Mouse (Mus musculus) fat pad, adult 2 months (tissue): Measurements from ENCODE around the gene Krt5.
"Not testable (repeated sequence)": the region's sequence is repeated elsewhere in the genome, so short reads cannot be mapped to it uniquely, and the experiment has no call there.

Experiments used
- DNase-seq: peaks from one replicate; pipeline ENCODE4 v3.0.0-alpha.2; 2011; ENCODE audit warnings: low read depth, low spot score; ENCODE audit errors: extremely low read depth

The Krt5 gene

GRCm38 (mm10) chr15:101712720-101713119, at the start of gene Krt5:
Gene Krt5 (minus strand): TSS chr15:101712898.
- no peak for DNase-seq

- DNase-seq: no peak
Observed at GRCm38 (mm10) chr15:101742711-101743110, 30.0 kb upstream of the Krt5 start, which contains the start of gene Krt71. Gene Krt71 (minus strand): TSS chr15:101743109.

GRCm38 (mm10) chr15:101737786-101738185, 25.1 kb upstream of the Krt5 start:
- no peak for DNase-seq

GRCm38 (mm10) chr15:101730653-101731052, 18.0 kb upstream of the Krt5 start:
- no peak for DNase-seq

- no peak for DNase-seq
Observed at GRCm38 (mm10) chr15:101724686-101725085, 12.0 kb upstream of the Krt5 start.

GRCm38 (mm10) chr15:101715831-101716230, 3.1 kb upstream of the Krt5 start:
- no peak for DNase-seq

- DNase-seq: no peak
Observed at GRCm38 (mm10) chr15:101714356-101714755, 1.7 kb upstream of the Krt5 start.

GRCm38 (mm10) chr15:101713731-101714130, 1.0 kb upstream of the Krt5 start:
- no peak for DNase-seq

GRCm38 (mm10) chr15:101708683-101709082, 4.0 kb downstream of the Krt5 start:
- no peak for DNase-seq

- no peak for DNase-seq
Observed at GRCm38 (mm10) chr15:101707454-101707853, 5.2 kb downstream of the Krt5 start.

GRCm38 (mm10) chr15:101704066-101704465, 8.6 kb downstream of the Krt5 start:
- no peak for DNase-seq

GRCm38 (mm10) chr15:101702380-101702779, 10.3 kb downstream of the Krt5 start:
- DNase-seq: no peak

- peak; percentile 88 for DNase-seq
Observed at GRCm38 (mm10) chr15:101699866-101700265, 12.8 kb downstream of the Krt5 start.

- DNase-seq: no peak
Observed at GRCm38 (mm10) chr15:101699192-101699591, 13.5 kb downstream of the Krt5 start.

- peak; percentile 66 for DNase-seq
Observed at GRCm38 (mm10) chr15:101697326-101698188, 15.1 kb downstream of the Krt5 start.

- DNase-seq: no peak
Observed at GRCm38 (mm10) chr15:101694207-101694606, 18.5 kb downstream of the Krt5 start, which contains the start of gene Krt6a. Gene Krt6a (minus strand): TSS chr15:101694307.

GRCm38 (mm10) chr15:101690460-101690859, 22.2 kb downstream of the Krt5 start:
- not testable (repeated sequence) for DNase-seq

GRCm38 (mm10) chr15:101688161-101688560, 24.5 kb downstream of the Krt5 start:
- no peak for DNase-seq

- DNase-seq: no peak
Observed at GRCm38 (mm10) chr15:101680187-101680586, 32.5 kb downstream of the Krt5 start, which contains the start of gene Krt6b. Gene Krt6b (minus strand): TSS chr15:101680287.

- DNase-seq: no peak
Observed at GRCm38 (mm10) chr15:101675978-101676377, 36.7 kb downstream of the Krt5 start.
